Mouse (Mus musculus) lung, adult 2 months (tissue): ENCODE results near the gene Phactr1. TPM values are rescaled to one million over a fixed set of nuclear protein-coding genes. Genes with fewer than 3 reads are reported as not detected.

Experiments used
- DNase-seq: peaks from one replicate; pipeline ENCODE4 v3.0.0; 2022
- H3K4me1 ChIP-seq: fragments of 200-500 bp; 2 replicates; pipeline ENCODE4 v1.6.1; 2011; ENCODE audit warnings: low read length; ENCODE audit not compliant: control insufficient read depth, insufficient read depth
- H3K4me3 ChIP-seq: fragments of 200-500 bp; replicated peaks from 2 replicates; pipeline ENCODE3; 2011; ENCODE audit warnings: low read depth, mild to moderate bottlenecking, control low read depth, low read length; ENCODE audit errors: extremely low read depth
- CTCF ChIP-seq: fragments of 200-500 bp; IDR thresholded peaks from 2 replicates; pipeline ENCODE4 v1.5.1; 2011; ENCODE audit warnings: mild to moderate bottlenecking, low read length, control low read depth; ENCODE audit not compliant: insufficient read depth
- POLR2A ChIP-seq: fragments of 200-500 bp; IDR thresholded peaks from 2 replicates; pipeline ENCODE4 v1.6.1; 2011; ENCODE audit warnings: low read depth, mild to moderate bottlenecking, control low read depth, low read length, borderline replicate concordance; ENCODE audit errors: extremely low read depth
- WGBS: fragments of 180-500 bp; shearing (Covaris S2); methylation state at CpG from one replicate; pipeline ENCODE4 v1.1.7; 2018; 5-methylcytosine and 5-hydroxymethylcytosine counted together
- polyA plus RNA-seq: library from polyadenylated mRNA; depleted of rRNA; stranded (reverse); fragments of >200 nt; gene quantifications from 2 replicates; pipeline ENCODE4 v1.2.3, GENCODE M21; 2012

The Phactr1 gene
- polyA plus RNA-seq, 1 experiment: 40.7 TPM

DNA sequence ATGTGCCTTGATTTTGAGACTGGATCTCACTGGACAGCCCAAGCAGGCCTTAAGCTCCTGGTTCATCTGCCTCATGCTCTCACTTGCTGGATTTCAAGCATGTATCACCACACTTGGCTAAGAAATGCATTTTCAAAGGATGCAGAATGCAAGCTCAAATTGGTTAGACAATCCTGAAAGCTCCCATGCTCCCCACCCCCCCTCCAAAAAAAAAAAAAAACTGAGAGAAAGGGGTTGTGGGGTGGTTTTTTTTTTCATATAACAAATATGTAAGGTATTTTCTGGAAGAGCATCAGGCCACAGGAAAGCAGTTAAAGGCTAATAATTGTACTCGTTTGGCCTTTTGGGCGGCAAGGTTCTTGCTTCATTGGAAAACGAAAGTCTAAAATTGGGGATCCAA is 432.7 kb downstream of the Phactr1 start:
- 94% methylated on average over 3 of the region's 3 CpGs for WGBS
- TF ChIP-seq POLR2A: no peak
- TF ChIP-seq CTCF: no peak
- no peak overlapping the region for H3K4me3 ChIP-seq
- H3K4me1 ChIP-seq: no peaks in the 10 kb centered on the region
- DNase-seq: no peak

GRCm38 (mm10) chr13:43122306-43123070 is 442.1 kb downstream of the Phactr1 start:
- DNase-seq: no peak
- 69% methylated on average over 16 of the region's 16 CpGs for WGBS
- TF ChIP-seq CTCF (no peak), POLR2A (no peak)
- Histone ChIP-seq H3K4me3 (no peak overlapping the region), H3K4me1 (peaks cover 11% of the 10 kb centered on the region)

- no peak for DNase-seq
- TF ChIP-seq POLR2A (no peak), CTCF (no peak)
- peaks cover 11% of the 10 kb centered on the region for H3K4me1 ChIP-seq
- no peak overlapping the region for H3K4me3 ChIP-seq
- WGBS: 37% methylated on average over 17 of the region's 17 CpGs
These were observed 443.7 kb downstream of the Phactr1 start for GRCm38 (mm10) chr13:43123895-43124682.

DNA sequence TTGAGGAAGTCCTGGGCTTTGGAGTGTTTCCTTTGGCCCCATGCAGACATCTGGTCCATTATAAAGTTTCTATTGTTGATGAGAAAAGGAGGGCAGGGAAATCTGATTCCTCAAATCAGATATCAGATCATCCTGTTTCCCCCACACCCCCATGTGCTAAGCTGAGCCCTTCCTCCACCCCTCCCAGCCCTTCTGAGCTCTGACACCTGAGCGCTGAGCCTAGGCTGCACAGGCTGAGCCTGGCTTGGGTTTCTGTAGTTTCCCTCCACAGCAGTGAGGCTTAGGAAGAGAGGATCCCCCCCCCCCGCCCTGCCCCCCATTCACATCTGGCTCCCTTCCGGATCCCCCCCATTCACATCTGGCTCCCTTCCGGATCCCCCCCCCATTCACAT is 444.3 kb downstream of the Phactr1 start:
- no peak for DNase-seq
- WGBS: 31% methylated on average over 4 of the region's 4 CpGs
- no peak overlapping the region for H3K4me3 ChIP-seq
- TF ChIP-seq CTCF (no peak), POLR2A (no peak)
- H3K4me1 ChIP-seq: peaks cover 11% of the 10 kb centered on the region

GRCm38 (mm10) chr13:43130161-43130560 is 449.7 kb downstream of the Phactr1 start:
- WGBS: 78% methylated on average over 6 of the region's 6 CpGs
- no peak overlapping the region for H3K4me3 ChIP-seq
- TF ChIP-seq CTCF (no peak), POLR2A (no peak)
- peaks cover 3% of the 10 kb centered on the region for H3K4me1 ChIP-seq
- no peak for DNase-seq

DNA sequence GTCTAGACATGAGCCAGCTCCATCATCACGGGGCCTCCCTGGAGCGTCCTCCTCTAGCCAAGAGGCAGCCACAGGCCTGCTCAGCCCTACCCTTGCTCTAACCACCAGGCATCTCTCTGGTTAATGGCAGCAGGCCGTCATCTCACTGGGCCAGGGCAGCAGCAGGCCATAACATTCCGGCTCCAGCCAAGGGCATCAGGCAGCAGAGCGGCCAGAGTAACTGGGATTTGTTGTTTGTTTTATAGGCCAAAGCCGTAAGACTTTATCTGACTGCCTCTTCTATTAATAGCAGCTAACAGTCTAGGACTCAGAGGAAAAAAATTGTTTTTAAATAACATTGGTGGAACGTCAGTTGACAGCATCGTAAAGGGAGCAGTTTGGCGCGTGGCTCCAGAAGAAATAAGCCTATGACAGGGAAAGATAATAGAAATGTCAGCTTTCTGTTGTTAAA is 451.3 kb downstream of the Phactr1 start:
- 53% methylated on average over 10 of the region's 10 CpGs for WGBS
- H3K4me3 ChIP-seq: no peak overlapping the region
- DNase-seq: no peak
- TF ChIP-seq POLR2A (no peak), CTCF (no peak)
- peaks cover 3% of the 10 kb centered on the region for H3K4me1 ChIP-seq

DNA sequence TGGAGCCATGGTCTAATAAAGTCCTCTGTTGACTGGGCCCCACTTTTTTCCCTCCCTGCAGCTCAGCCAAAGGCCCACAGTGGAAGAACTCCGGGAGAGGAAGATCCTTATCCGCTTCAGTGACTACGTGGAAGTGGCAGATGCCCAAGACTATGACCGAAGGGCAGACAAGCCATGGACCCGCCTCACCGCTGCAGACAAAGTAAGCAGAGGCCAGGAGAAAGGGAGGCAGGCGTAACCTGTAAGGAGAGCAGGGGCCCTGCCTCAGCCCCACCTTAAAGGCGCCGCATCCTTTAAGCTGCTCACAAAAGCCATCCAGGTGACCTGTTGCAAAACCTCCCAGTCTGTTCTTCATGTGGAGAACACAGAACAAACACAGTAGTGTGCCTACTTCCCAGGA is 452.4 kb downstream of the Phactr1 start:
- H3K4me1 ChIP-seq: peaks cover 3% of the 10 kb centered on the region
- no peak for DNase-seq
- no peak for TF ChIP-seq POLR2A
- no peak for TF ChIP-seq CTCF
- WGBS: 63% methylated on average over 9 of the region's 9 CpGs
- H3K4me3 ChIP-seq: no peak overlapping the region

DNA sequence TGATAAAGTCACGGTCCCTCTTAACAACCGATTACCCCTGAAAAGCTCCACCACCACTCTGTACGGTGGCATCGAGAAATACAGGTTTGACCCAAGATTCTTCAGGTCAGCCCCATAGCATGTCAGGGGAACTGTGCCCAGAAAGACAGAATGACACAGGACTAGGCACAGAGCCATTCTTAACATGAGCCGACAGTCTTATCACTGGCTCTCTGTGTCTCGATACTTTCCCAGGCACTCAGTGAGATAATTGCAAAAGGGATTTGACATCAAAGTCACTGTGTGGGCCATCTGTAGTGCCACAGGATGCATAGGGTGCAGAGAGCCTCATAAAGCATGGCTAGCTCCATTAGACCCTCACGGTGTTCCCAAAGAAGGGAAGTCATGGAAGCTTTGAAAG is 453.0 kb downstream of the Phactr1 start:
- no peak overlapping the region for H3K4me3 ChIP-seq
- no peak for TF ChIP-seq POLR2A
- no peak for TF ChIP-seq CTCF
- DNase-seq: no peak

DNA sequence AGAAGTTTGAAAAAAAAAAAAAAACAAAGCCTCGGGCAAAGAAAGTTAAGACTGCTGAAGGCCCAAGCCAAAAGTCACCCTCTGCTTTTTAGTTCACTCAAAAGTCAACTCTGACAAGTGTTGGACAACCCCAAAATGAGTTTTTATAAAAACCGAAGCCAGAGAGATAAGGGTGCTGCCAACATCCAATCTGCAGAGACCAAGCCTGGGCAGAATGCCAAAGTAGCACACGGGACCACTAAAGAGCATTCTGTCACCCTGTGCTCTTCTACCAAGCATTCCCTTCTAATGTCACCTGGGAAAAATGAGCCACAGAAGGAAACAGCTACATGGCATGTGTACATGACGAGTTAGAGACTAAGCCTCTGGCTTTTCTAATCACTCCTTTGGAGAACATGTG is 454.0 kb downstream of the Phactr1 start:
- DNase-seq: no peak
- H3K4me3 ChIP-seq: no peak overlapping the region
- 37% methylated on average over 4 of the region's 4 CpGs for WGBS
- TF ChIP-seq CTCF: no peak
- TF ChIP-seq POLR2A: no peak
- H3K4me1 ChIP-seq: peaks cover 3% of the 10 kb centered on the region

More for the DNA sequence above, 453.0 kb downstream of the Phactr1 start:
- 76% methylated on average over 7 of the region's 7 CpGs for whole genome bisulfite sequencing
- peaks cover 3% of the 10 kb centered on the region for H3K4me1 ChIP-seq
